Mouse (Mus musculus): ENCODE data around the gene Epb41l5. TPM values are rescaled to one million over a fixed set of nuclear protein-coding genes. Genes with fewer than 3 reads are reported as not detected.

Epb41l5 gene
- total RNA-seq, 4 experiments from 2014 or later: 13.3 to 18.9 (median 14.4) TPM

DNA sequence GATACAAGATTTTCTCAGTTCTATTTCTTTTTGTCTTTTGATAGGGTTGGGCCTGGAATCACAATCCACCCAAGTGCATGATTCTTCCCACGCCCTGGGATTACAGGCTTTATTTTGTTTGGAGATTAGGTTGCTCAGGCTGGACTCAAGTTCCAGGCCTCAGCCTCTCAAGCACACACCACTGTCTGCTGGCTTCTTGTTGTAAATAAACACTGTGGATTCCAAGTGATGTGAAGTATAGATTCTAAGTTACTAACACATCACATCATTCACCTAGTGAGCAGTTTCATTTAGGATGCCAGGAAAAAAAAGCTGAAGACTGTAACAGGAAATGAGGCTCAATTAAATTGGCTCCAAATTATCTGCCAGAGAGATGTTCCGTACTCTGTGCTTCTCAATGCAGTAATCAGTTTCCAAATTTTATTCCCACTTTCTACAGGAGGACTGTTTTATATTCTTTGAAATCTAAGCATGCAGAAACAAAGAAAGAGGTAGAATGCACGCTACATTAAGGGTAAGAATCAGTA is 51.8 kb downstream of the Epb41l5 start:
- DNase-seq: no peak

DNA sequence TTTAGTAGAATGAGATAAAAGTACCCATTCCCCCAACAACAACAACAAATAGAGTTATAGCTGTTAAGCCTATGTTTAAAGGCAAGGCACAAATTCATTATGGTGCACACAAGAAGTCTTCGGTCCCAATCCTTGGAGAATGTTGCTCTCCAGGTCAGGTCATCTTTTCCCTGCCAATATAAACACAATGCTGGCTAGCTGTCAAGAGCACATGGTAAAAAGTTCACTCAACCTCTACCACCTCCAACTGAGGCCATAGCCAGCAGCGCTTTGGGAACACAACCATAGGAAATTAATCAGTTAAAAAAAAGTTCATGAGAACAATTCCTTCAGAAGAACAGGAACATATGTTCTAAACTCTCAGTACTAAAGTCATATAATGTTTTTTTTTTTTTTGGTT is 58.8 kb downstream of the Epb41l5 start:
- peak; percentile 5 for DNase-seq

DNA sequence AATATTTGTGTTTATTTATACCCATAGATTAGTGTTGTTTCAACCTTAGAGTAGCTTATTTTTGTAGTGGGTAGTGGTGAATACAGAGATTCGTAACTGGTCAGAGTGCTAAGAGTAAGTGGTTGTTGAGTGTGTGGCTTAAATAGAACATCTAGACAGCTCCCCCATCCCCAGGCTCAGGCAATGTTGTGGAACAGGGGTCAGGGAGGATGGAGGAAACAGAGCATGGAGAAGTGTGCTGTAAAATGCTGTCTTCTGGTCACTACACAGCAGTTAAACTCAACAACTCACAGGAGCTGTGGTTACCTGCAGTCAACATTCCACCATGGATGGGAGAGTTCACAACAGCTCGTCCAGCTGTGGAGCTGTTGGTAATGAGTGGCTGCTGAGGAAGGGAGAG is 63.8 kb downstream of the Epb41l5 start:
- DNase-seq: no peak

DNA sequence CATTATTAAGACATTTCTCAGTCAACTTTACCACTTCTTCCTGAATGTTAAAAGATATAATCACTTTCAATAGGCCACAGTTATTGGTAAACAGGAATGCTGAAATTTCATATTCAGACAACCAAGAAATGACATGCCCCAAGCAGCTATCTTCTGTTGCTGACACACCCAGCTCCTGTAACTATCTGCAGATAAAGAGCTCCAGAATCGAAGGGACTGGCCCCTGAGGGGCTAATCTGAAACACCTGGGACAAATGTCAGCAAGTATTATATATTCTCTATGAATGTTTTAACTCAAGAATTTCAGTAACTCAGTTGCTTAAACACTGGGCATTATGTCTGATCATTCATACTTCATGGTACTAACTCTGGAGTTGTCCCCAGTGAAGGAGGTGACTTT is 78.7 kb downstream of the Epb41l5 start:
- DNase-seq: no peak

DNA sequence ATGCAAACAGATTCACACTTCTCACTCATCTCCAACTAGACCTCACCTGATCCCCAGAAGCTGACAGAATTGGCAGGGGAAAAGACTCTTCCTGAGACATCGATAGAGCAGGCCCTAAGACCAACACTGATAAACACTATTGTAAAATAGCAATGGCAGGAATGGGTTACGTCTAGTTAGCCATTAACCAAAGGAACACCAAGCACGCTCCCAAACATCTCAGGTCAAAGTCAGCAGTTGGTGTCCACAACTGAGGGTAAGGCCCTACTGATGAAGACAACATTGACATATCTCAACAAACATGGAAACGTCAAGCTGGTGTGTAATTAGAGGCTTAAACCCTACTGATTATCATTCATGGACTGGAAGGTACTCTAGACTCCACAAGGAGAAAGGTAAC is 83.3 kb downstream of the Epb41l5 start:
- DNase-seq: no peak

DNA sequence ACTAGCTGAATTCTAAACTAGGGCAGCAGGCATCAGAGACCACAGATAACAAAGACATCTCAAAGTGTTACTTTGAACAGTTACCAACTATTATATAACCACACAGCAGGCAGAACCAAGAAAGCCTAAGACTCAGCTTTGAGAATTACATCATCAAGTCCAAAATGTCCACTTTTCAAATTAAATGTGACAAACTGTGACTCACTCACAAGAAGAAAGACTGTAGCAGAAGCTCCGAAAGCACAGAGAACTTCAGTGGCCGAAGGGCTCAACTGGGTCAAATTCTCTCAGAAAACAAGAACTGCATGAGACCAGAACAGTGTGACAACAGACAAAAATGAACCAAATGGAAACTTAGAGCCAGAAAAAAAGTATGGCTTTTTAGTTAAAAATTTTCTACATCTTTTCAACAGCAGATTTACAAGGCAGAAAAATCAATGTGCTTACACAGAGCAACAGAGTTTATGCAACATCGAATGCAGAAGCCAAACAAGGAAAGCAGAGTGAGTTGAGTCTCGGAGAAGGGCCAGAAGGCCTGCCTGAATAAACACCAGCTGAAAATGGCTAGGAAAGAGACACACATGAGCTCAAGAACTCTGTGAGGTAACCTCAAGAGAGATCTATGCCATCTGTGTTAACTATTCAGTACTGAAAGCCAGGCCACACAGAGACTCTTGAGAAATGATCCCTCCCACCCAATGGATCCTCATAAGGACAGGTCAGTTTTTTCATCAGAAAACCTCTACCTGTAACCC is 91.0 kb downstream of the Epb41l5 start:
- no peak for DNase-seq

DNA sequence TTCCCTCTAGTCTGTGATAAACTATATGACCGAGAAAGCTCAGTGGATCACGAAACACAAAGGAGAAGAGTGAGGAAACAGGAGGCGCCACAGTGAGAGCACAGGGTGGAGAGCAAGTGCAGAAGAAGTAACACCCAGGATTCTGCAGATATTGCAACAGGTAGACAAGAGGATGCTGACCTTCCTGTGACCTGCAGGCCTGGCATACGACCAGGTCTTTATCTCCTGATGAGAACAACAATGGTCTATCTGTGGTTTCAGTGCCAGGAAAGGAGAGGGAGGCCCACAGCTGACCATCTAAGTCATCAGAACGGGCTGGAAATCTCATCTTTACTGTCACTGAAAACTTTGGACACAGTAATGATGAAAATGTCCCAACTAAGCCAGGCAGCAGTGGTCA is 93.1 kb downstream of the Epb41l5 start:
- DNase-seq: no peak

DNA sequence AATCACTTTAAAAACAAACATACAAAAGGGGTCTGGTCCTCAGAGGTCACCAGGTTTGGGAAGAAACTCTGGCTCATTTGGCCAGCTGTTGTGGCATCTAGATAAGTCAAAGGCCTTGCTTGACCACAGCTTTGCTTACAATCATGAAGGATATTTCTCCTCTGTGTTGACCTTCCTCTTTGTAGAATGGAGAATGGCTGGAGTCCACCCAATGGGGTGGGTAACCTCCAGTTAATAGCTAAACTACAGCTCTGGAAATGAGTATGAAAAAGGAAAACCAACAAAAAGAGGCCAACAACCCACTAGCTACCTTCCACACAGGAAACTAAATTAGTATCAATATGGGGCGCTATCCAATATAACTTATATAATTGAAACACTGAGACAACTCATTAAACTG is 97.1 kb downstream of the Epb41l5 start:
- no peak for DNase-seq

DNA sequence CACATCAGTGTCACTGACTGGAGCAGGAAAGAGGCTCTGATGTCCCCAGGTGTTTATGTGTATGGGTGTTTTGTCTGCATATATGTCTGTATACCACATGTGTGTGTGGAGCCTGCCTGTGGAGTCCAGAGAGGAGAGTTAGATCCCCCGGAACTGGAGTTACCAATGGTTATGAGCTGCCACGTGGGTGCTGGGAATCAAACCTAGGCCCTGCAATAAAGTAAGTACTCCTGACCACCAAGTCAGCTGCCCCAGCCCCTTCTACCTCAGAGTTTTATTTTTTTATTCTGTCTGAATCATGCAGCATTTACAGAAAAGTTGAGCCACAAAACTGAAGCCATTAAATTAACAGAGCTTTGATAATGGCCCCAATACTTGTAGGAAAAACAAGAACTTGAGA is 98.7 kb downstream of the Epb41l5 start:
- DNase-seq: no peak

DNA sequence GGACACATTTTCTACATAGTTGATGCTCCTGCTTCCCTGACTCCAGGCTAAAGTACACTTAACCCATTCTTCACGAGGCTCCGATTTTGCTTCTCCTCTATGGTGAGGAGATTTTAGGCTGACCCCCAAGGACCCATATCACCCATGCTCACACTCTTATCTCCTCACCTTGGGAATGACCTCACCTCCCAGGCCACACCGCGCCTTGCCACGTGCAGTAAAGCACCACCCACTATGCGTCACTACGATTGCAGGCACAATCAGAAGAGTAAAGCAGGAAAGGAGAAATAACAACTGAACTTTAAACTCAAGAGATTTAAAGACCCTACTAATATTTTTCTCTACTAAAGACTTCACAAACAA is 99.5 kb downstream of the Epb41l5 start:
- no peak for DNase-seq

DNA sequence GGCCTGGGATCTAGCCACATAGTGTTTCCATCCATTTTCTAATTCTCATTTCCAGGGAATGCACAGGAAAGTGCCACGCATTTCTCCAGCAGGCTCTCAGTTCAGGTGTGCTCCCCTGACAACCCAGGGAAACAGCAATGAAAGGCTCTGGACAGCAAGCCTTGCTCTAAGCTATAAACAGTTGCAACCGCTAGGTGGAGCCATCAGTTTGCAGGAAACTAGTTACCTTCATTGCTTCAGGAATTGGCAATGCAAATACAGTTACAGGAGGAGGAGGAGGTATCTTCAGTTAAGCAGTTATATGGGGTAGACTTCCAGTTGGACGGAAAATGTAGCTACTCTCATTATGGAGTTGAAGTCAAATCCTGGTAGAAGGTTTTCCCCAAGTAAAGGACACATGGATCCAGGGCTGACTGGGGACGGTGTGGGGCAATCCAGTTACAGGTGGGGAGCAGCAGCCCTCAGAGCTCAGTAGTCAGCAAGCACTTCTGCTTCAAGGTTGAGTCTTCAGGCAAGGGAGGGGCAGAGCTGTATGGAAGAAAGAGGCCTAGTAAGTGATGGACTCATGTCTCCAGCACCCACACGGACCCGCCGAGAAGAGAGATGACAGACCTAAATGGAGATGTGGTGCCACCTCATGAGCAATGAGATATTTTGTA is 100.0 kb downstream of the Epb41l5 start:
- peak; percentile 52 for DNase-seq

DNA sequence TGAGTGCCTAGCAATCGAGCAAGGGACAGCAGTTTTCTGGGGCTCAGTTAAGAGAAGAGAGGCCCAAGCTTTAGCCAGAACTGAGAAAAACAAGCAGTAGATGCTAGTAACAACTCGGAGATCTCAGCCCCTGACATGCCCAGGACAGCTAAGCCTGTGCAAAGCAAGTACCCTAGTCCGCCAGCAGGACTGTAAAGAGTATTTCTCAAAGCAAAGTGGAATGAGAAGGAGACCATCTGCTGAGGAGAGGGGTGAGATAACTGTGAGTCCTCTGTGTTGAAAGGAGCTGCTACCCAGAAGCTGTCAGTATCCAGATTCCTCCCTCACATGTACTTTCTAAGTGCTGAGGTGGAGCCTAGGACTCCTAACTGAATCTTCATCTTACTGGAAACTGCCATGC is 102.3 kb downstream of the Epb41l5 start:
- DNase-seq: no peak

DNA sequence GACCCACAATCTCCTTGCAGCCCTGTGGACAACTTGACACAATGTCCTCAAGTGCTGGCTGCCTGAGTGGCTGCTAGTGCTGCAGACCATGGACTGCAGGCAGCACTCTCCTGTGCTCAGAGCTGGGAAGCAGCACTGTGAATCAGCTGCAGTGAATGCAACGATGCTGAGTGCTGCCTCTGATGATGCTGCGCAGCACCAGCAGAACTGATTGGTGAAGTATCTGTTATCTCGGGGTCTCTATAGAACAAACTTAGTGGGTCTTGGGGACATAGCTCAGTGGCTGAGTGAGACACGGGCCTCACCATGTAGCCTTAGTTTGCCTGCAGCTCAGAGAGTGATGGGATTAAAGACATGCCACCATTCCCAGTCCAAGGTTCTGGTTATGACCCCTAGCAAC is 103.1 kb downstream of the Epb41l5 start:
- DNase-seq: no peak

DNA sequence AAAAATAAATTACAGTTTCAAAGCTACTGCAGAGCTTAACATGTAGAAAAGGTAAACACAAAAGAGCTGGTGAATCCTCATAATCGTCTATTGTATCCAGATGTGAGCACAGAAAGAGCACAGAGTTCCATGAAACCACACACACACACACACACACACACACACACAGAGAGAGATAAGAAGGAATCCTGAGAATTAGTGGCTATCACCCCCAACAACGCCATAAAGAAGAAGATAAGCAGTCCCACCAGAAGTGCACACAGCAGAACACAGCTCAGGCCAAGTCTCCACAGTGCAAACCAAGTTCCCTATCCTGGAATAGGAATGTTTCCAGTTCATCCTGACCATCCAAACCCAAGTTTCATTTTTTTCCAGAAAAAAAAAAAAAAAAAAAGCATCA is 103.6 kb downstream of the Epb41l5 start:
- no peak for DNase-seq

DNA sequence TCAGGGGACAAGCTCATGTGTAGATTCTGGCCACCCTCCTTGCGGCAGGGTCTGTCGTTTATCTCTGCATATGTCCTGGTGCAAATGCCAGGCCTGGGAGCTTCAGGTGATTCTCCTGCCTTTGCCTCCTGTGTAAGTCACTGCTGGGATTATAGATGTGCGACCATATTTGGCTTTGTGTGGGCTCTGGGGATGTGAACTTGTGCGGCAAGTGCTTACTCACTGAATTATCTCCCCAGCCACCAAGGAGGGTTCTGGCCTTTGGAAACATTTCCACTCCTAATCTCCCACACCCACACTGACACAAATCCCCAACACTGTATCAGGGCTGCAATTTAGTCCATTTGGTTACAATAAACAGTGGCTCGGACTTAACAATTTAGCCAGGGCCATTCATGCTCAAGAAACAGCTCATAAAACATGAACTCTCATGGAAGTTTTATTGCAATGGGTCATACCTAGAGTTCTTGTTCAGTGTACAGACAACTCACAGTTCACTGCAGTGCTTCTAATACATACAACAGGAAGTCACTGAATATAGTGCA is 104.1 kb downstream of the Epb41l5 start:
- no peak for DNase-seq

DNA sequence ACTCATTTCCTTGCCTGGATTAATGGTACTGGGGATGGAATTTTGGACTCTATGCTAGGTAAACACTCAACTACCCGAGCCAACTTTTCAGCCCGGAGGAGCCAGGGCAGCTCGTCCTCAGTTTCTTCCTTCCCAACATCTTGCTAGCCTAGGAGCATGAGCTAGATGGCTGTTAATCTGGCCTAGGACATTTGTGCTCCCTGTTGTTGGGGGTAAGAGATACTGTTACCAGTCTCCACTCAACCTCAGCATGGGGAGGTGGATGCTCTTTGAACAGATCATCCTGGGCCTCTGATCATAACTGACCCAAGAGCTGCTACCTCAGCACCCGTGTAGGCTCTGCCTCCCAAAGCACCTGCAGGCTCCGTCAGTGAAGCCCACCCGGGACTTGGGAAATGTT is 105.5 kb downstream of the Epb41l5 start:
- DNase-seq: no peak

DNA sequence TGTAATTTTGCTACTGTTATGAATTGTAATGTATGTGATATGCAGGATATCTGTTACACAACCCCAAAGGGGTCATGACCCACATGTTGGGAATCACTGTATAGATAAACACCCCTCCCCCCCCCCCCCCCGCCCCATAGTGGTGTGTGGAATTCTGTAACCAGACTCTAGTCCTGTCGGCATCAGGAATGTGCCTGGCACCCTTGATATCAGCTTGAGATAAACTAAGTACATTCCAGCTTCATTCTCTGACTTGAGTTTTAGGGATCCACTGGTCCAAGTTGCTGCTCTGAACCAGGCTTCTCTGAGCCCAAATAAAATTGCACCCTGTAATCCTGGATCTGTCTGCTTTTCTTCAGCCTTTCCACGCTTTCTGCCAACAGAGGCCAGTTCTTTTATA is 107.2 kb downstream of the Epb41l5 start:
- no peak for DNase-seq

DNA sequence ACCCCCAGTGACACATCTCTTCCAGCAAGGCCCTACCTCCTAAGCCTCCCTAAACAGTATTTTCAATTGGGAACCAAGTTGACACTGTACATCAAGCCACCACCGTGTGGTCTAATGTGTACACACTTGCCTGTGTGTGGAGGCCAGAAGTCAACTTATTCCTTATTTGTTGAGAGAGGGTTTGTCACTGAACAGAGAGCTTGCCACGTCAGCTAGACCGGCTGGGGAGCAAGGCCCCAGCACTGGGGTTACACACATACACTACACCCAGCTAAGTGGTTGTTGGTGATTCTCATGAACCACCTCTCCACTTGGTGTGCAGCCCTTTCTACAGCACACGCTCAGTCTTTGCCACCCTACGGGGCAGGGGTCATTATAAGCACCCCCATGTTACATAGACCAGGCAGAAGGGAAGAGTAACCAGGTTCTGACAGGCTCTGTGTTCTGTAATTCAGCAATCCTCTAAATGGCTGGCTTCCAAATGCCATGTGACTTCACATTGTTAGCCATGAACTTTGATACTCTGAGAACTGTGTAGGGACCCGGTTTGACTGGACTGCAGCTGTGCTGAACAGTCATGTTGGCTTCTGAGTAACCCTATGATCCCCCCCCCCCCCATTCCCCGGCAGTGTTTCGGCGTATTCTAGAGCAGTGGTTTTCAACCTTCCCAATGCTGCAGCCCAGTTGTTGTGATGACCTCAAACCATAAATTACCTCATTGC is 107.8 kb downstream of the Epb41l5 start:
- DNase-seq: no peak

DNA sequence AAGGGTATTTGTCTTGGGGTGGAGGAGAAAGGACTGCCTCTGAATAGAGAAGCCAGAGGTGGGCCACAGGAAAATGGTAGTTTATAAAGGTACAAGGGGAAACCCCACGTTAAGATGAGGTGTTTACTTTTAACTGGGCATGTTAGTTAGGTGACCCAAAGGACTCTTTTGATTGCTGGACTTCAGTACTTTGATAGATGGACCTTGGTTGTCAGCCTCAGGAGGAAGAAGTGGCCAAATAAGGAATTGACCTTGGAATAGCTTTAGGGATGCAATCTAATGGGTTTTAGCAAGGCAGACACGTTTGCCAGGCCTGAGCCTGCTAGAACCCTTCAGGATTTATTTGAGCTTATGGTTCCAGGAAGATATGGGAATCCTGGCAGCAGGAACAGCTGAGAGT is 109.5 kb downstream of the Epb41l5 start:
- DNase-seq: no peak

DNA sequence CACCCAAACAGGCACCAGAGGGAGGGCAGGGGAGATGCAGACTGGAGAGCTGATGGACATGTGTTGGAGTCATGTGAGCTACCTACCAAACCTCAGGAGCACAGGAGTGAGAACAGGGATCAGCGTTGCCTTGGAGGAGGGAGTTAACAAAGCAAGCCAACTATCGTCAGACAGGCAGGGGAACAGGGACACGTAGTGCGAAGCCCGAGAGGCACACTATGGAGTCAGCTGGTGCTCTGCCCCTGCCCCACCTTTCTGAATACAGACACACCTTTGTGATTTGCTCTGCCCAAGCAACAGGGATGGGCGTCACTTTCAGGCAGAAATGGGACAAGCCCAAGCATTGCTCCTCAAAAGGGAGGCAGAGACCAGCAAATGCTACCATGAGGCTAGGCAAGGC is 111.1 kb downstream of the Epb41l5 start:
- no peak for DNase-seq

DNA sequence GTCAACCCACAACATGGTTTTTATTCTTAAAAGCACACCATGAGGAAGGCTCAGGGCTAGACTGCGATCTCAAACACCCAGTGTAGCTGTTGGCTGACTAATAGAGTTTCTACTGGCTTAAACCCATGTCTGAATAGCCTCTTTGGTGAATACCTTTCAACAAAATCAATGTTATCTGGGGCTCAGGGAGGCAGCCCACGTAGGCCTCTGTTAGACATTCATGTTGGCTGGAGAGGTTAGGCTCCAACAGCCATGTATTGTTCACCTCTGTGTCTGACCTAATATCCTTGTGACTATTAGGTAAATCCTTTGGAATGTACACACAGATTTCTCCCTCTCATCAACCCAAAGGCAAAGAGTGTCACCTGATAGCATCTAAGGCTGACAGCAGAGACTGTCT is 112.7 kb downstream of the Epb41l5 start:
- DNase-seq: no peak

DNA sequence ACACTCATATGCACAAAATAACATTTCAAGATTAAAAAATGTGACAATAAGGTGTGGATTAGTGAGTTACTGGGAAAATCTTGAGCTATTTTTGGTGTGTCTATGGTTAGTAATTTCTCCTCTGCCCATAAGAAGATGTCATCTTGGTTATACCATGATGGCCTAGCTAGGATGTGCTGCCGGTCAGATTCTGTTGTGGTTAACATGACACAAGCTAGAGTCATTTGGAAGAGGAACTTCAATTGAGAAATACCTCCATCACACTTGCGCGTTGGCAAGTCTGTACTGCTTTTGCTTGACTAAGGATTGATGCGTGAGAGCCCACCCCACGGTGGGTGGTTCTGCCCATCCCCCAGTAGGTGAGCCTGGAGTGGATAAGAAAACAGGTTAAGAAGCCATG is 114.5 kb downstream of the Epb41l5 start:
- no peak for DNase-seq

DNA sequence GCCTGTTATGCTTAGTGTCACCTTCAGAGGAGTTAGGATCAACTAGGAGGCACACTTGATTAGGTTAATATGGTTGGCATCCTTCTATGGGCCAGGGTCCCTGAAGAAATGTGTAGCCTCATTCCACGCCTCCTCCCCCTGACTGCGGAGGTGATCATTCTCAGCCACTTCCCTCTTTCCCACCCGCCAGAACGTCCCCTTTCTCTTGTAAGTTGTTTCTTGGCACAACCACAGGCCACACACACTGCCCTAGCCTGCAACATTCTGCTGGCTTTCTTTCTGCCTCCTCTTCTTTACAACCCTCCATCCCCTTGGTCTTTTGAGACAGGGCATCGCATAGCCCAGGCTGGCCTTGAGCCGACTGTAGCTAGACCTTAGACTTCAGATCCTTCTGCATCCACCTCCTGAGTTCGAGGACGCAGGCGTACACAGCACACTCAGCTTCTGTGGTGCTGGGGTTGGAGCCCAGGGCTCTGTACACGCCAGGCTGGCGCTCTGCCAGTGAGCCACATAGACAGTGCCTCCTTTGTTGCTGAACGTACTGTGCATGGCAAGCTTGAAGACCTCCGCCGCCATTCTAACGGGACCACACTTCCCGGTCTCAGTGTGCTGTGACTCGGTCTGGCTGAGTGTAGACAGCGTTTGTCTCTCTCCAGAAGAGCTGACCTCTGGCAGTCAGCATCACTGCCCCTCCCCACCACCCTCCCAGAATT is 115.6 kb downstream of the Epb41l5 start:
- DNase-seq: no peak

All from adrenal gland, adult 8-10 months (tissue).